Mouse (Mus musculus) CH12.LX (cell line): ENCODE measurements around the gene Ccdc171. TPM values are rescaled to one million over a fixed set of nuclear protein-coding genes. Genes with fewer than 3 reads are reported as not detected.

ENCODE experiments used
- DNase-seq: peaks from one replicate; pipeline ENCODE4 v3.0.0-alpha.2; 2013; ENCODE audit errors: extremely low read depth
- H3K27ac ChIP-seq: 2 replicates; pipeline ENCODE4 v1.5.1; 2012; ENCODE audit warnings: low read depth, mild to moderate bottlenecking, control low read depth, moderate library complexity; ENCODE audit not compliant: insufficient read depth
- H3K27me3 ChIP-seq: replicated peaks from 2 replicates; pipeline ENCODE3; 2012; ENCODE audit warnings: inconsistent platforms
- H3K36me3 ChIP-seq, 2 experiments: replicated peaks in 1 of 2; 2 replicates each; pipeline versions ENCODE3 to v1.6.1; 2012; ENCODE audit warnings: inconsistent platforms in 1 of 2, low read length in 1 of 2, mild to moderate bottlenecking in 1 of 2, mixed read lengths in 1 of 2, moderate library complexity in 1 of 2; ENCODE audit not compliant: control insufficient read depth in 1 of 2, insufficient read depth in 1 of 2
- H3K4me1 ChIP-seq, 2 experiments: 2 replicates each; pipeline ENCODE4 v1.6.1; 2012; ENCODE audit warnings: inconsistent platforms in 1 of 2, moderate library complexity in 1 of 2; ENCODE audit not compliant: insufficient read depth in 2 of 2, control insufficient read depth in 1 of 2
- H3K4me2 ChIP-seq: 2 replicates; pipeline ENCODE4 v1.6.1; 2012; ENCODE audit warnings: low read depth, mild to moderate bottlenecking, control low read depth; ENCODE audit not compliant: poor library complexity, insufficient read depth, severe bottlenecking
- H3K4me3 ChIP-seq, 3 experiments: fragments of 150-350 bp in 1 of 3; sonication (generic) in 1 of 3; replicated peaks in 1 of 3; 2 replicates each; pipeline versions ENCODE3 to v1.5.1; 2011 to 2012; ENCODE audit warnings: low read depth in 2 of 3, low read length in 2 of 3, mild to moderate bottlenecking in 2 of 3, moderate library complexity in 2 of 3, control low read depth in 1 of 3, improper control_type of control experiment in 1 of 3, inconsistent platforms in 1 of 3, mixed read lengths in 1 of 3; ENCODE audit not compliant: poor library complexity in 1 of 3
- H3K79me2 ChIP-seq: replicated peaks from 2 replicates; pipeline ENCODE4 v1.6.1; 2012; ENCODE audit warnings: mild to moderate bottlenecking, moderate library complexity; ENCODE audit not compliant: control insufficient read depth, poor library complexity, insufficient read depth, severe bottlenecking; ENCODE audit errors: extremely low read depth
- H3K9ac ChIP-seq: 2 replicates; pipeline ENCODE4 v1.6.1; 2012; ENCODE audit warnings: low read depth, mild to moderate bottlenecking, control low read depth, moderate library complexity; ENCODE audit not compliant: insufficient read depth
- H3K9me3 ChIP-seq: replicated peaks from 2 replicates; pipeline ENCODE3; 2012; ENCODE audit warnings: low read length, inconsistent platforms, mixed read lengths
- BHLHE40 ChIP-seq: IDR thresholded peaks from 2 replicates; pipeline ENCODE4 v1.6.1; 2011; ENCODE audit warnings: mild to moderate bottlenecking, low read depth, low read length, improper control_type of control experiment
- CHD1 ChIP-seq: IDR thresholded peaks from 2 replicates; pipeline ENCODE4 v1.6.1; 2012; ENCODE audit warnings: low read depth, low read length, improper control_type of control experiment, inconsistent platforms
- CHD2 ChIP-seq: IDR thresholded peaks from 2 replicates; pipeline ENCODE4 v1.6.1; 2011; ENCODE audit warnings: low read length, improper control_type of control experiment
- CTCF ChIP-seq, 2 experiments: IDR thresholded peaks in 1 of 2; conservative IDR thresholded peaks in 1 of 2; 2 replicates each; pipeline ENCODE4 v1.5.1; 2011 to 2012; ENCODE audit warnings: low read depth in 2 of 2, low read length in 2 of 2, improper control_type of control experiment in 1 of 2, inconsistent platforms in 1 of 2, mild to moderate bottlenecking in 1 of 2, moderate library complexity in 1 of 2
- EP300 ChIP-seq: IDR thresholded peaks from 2 replicates; pipeline ENCODE4 v1.6.1; 2011; ENCODE audit warnings: low read length, improper control_type of control experiment
- HCFC1 ChIP-seq: IDR thresholded peaks from 2 replicates; pipeline ENCODE4 v1.6.1; 2012; ENCODE audit warnings: low read depth, mild to moderate bottlenecking, inconsistent platforms, low read length, improper control_type of control experiment
- IRF4 ChIP-seq: IDR thresholded peaks from 2 replicates; pipeline ENCODE4 v1.6.1; 2014; ENCODE audit warnings: low read depth, mild to moderate bottlenecking, inconsistent platforms, low read length, improper control_type of control experiment
- KAT2A ChIP-seq: IDR thresholded peaks from 2 replicates; pipeline ENCODE4 v1.6.1; 2012; ENCODE audit warnings: low read length, improper control_type of control experiment, inconsistent platforms; ENCODE audit not compliant: insufficient replicate concordance
- MAFK ChIP-seq: IDR thresholded peaks from 2 replicates; pipeline ENCODE4 v1.6.1; 2011; ENCODE audit warnings: low read length, improper control_type of control experiment; ENCODE audit not compliant: insufficient replicate concordance
- MAZ ChIP-seq: IDR thresholded peaks from 2 replicates; pipeline ENCODE4 v1.6.1; 2012; ENCODE audit warnings: low read depth, mild to moderate bottlenecking, inconsistent platforms, low read length, improper control_type of control experiment, moderate library complexity
- MXI1 ChIP-seq: IDR thresholded peaks from 2 replicates; pipeline ENCODE4 v1.6.1; 2011; ENCODE audit warnings: mild to moderate bottlenecking, low read depth, low read length, improper control_type of control experiment
- MYC ChIP-seq: IDR thresholded peaks from 2 replicates; pipeline ENCODE4 v1.6.1; 2011; ENCODE audit warnings: low read depth, mild to moderate bottlenecking, improper control_type of control experiment, low read length
- POLR2A ChIP-seq: IDR thresholded peaks from 2 replicates; pipeline ENCODE4 v1.6.1; 2011; ENCODE audit warnings: low read depth, mild to moderate bottlenecking, improper control_type of control experiment, low read length
- POLR2AphosphoS2 ChIP-seq: IDR thresholded peaks from 2 replicates; pipeline ENCODE4 v1.6.1; 2011; ENCODE audit warnings: low read depth, low read length, improper control_type of control experiment
- TBP ChIP-seq: conservative IDR thresholded peaks from 2 replicates; pipeline ENCODE4 v1.6.1; 2011; ENCODE audit warnings: low read depth, low read length, improper control_type of control experiment
- USF2 ChIP-seq: conservative IDR thresholded peaks from 2 replicates; pipeline ENCODE4 v1.6.1; 2011; ENCODE audit warnings: low read depth, low read length, improper control_type of control experiment
- ZKSCAN1 ChIP-seq: IDR thresholded peaks from 2 replicates; pipeline ENCODE4 v1.6.1; 2012; ENCODE audit warnings: low read depth, inconsistent platforms, low read length, improper control_type of control experiment, borderline replicate concordance
- dilution Hi-C: fragments of 300-500 bp; cut with MboI; formaldehyde crosslinking; loops from 2 replicates; pipeline ENCODE4 v1.14.3; 2020; ENCODE audit warnings: low sequenced_read_pairs; ENCODE audit not compliant: extremely low pct_unique_long_range_greater_than_20kb, extremely low pct_ligation_motif_present
- in situ Hi-C: fragments of 300-500 bp; cut with MboI; formaldehyde crosslinking; loops from 3 replicates; pipeline ENCODE4 v1.14.3; 2019; ENCODE audit warnings: low sequenced_read_pairs, low pct_ligation_motif_present, low pct_unique_long_range_greater_than_20kb, mixed read lengths
- polyA plus RNA-seq: library from polyadenylated mRNA; unstranded; fragments of >175 nt; gene quantifications from 2 replicates; pipeline ENCODE4 v1.2.1, GENCODE M21; 2012; ENCODE audit warnings: low read depth; ENCODE audit not compliant: insufficient read length
- total RNA-seq, 2 experiments: library from RNA; depleted of rRNA; stranded (reverse); fragments of 300-350 nt in 1 of 2; fragments of >200 nt in 1 of 2; gene quantifications; 2 replicates each; pipeline ENCODE4 v1.2.3; 2012 to 2014

Ccdc171 gene
- total and polyA plus RNA-seq, 3 experiments: 0.93 to 2.2 (median 1.5) TPM

GRCm38 (mm10) chr4:83846304-83846703, 321.0 kb downstream of the Ccdc171 start:
- dilution Hi-C loops: no loop called here
- H3K9ac ChIP-seq: no peak overlapping the region
- H3K4me1 ChIP-seq: no peaks in the 10 kb centered on the region
- no peaks in the 10 kb centered on the region for H3K36me3 ChIP-seq
- H3K4me2 ChIP-seq: no peak overlapping the region
- no peaks in the 10 kb centered on the region for H3K27me3 ChIP-seq
- no peak overlapping the region for H3K4me3 ChIP-seq
- H3K9me3 ChIP-seq: no peaks in the 10 kb centered on the region
- in situ Hi-C loops: no loop called here
- H3K27ac ChIP-seq: no peak overlapping the region
- H3K79me2 ChIP-seq: no peaks in the 10 kb centered on the region
- DNase-seq: no peak
- no peak for TF ChIP-seq TBP
- TF ChIP-seq MYC: no peak
- TF ChIP-seq ZKSCAN1: no peak
- no peak for TF ChIP-seq POLR2AphosphoS2
- no peak for TF ChIP-seq HCFC1

GRCm38 (mm10) chr4:83853885-83854284, 328.5 kb downstream of the Ccdc171 start:
- Histone ChIP-seq H3K9ac (no peak overlapping the region), H3K4me2 (no peak overlapping the region), H3K36me3 (no peaks in the 10 kb centered on the region), H3K9me3 (no peaks in the 10 kb centered on the region), H3K4me1 (no peaks in the 10 kb centered on the region), H3K4me3 (no peak overlapping the region), H3K27me3 (no peaks in the 10 kb centered on the region), H3K27ac (no peak overlapping the region), H3K79me2 (no peaks in the 10 kb centered on the region)
- TF ChIP-seq USF2 (no peak), CHD2 (no peak), POLR2A (no peak), IRF4 (no peak)
- no peak for DNase-seq
- in situ Hi-C loops (no loop called here), dilution Hi-C loops (no loop called here)

GRCm38 (mm10) chr4:83861706-83862105, 336.4 kb downstream of the Ccdc171 start:
- H3K9ac ChIP-seq: no peak overlapping the region
- H3K4me2 ChIP-seq: no peak overlapping the region
- H3K4me1 ChIP-seq: no peaks in the 10 kb centered on the region
- H3K4me3 ChIP-seq: no peak overlapping the region
- H3K9me3 ChIP-seq: no peaks in the 10 kb centered on the region
- dilution Hi-C loops (no loop called here), in situ Hi-C loops (no loop called here)
- no peak for DNase-seq
- H3K36me3 ChIP-seq: no peaks in the 10 kb centered on the region
- H3K79me2 ChIP-seq: no peaks in the 10 kb centered on the region
- TF ChIP-seq CTCF (conservative IDR thresholded peaks at IDR 0.05 in 1 of 2, IDR thresholded peaks at IDR 0.05 in 1 of 2; ENCODE audit: low read depth in 2 of 2, low read length in 2 of 2) (no peak), MXI1 (no peak), BHLHE40 (no peak), CHD1 (no peak), MAFK (no peak), CHD2 (no peak), MAZ (no peak), HCFC1 (no peak), KAT2A (no peak), EP300 (no peak)
- H3K27me3 ChIP-seq: no peaks in the 10 kb centered on the region
- H3K27ac ChIP-seq: no peak overlapping the region
